In the genomic region with DNA sequence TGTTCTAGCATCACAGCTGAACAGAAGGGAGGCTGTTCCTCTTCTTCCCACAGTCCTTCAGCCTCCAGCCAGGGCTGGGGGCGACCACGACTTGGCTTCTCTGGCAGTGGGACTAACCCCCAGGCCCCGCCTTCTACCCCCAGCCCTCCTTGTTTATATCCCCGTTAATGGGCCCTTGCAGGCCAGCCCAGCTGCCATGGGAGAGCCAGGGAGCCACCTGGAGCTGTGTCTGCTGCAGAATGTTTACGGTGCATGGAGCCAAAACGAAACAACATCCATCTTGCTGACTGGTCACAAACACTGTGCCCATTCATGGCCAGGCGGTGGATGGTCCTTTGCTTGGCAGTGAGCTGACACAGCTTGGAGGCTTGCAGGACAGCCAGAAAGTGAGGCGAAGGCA, we compare ENCODE assay signal across 11 mouse cellular contexts.
DNase-seq lines count a peak whose midpoint lies in the region; ATAC-seq and TF ChIP-seq lines count a peak whose summit lies in the region.
"Had no signal": no experiment of that assay in that cellular context is flagged by ENCODE, and none has a peak within 500 bp of the region (broad histone marks: within the 10 kb centered on the region; RNA-seq: fewer than 3 reads in every experiment).

No protein-coding gene starts in this region.

- no peak overlapping the region for H3K9ac ChIP-seq in hindbrain, embryonic 13.5 days
- no peak overlapping the region for H3K9ac ChIP-seq in hindbrain, embryonic 12.5 days
- H3K9ac ChIP-seq in hindbrain, embryonic 16.5 days (ENCODE audit: low read depth, low read length): no peak overlapping the region
- H3K9ac ChIP-seq in stomach, postnatal 0 days (ENCODE audit: low read length): no peak overlapping the region
- H3K9ac ChIP-seq: heart, embryonic 13.5 days; midbrain, embryonic 12.5 days; stomach, embryonic 15.5 days had no signal

- TF ChIP-seq CTCF in stomach, postnatal 0 days (IDR thresholded peaks at IDR 0.05; ENCODE audit: low read depth): no peak

- peaks cover 18% of the 10 kb centered on the region for H3K4me1 ChIP-seq in hindbrain, embryonic 13.5 days (replicated peaks)
- 0 out of 2 replicates have a peak, but pooled peaks cover 7% of the 10 kb centered on the region for H3K4me1 ChIP-seq in hindbrain, embryonic 12.5 days
- peaks cover 2% of the 10 kb centered on the region; the same call in 1 of the 2 replicates for H3K4me1 ChIP-seq in hindbrain, embryonic 16.5 days (ENCODE audit: control insufficient read depth, insufficient read depth, low read depth, low read length)
- no peaks in the 10 kb centered on the region for H3K4me1 ChIP-seq in stomach, postnatal 0 days (replicated peaks; ENCODE audit: control insufficient read depth, insufficient read depth)
- H3K4me1 ChIP-seq: midbrain, embryonic 12.5 days; stomach, embryonic 15.5 days had no signal

- H3K4me2 ChIP-seq in hindbrain, embryonic 13.5 days: no peak overlapping the region
- no peak overlapping the region for H3K4me2 ChIP-seq in hindbrain, embryonic 12.5 days (replicated peaks)
- no peak overlapping the region for H3K4me2 ChIP-seq in hindbrain, embryonic 16.5 days (ENCODE audit: low read length)
- no peak overlapping the region for H3K4me2 ChIP-seq in stomach, postnatal 0 days (replicated peaks; ENCODE audit: low read depth)
- H3K4me2 ChIP-seq: heart, embryonic 13.5 days; midbrain, embryonic 12.5 days; stomach, embryonic 15.5 days had no signal

- 49% methylated on average over 8 of the region's 8 CpGs for whole genome bisulfite sequencing in hindbrain, embryonic 13.5 days
- WGBS in hindbrain, embryonic 12.5 days: 57% methylated on average over 8 of the region's 8 CpGs
- 43% methylated on average over 8 of the region's 8 CpGs for WGBS in hindbrain, embryonic 16.5 days
- WGBS in stomach, postnatal 0 days: 41% methylated on average over 8 of the region's 8 CpGs

- peak; percentile 2 for DNase-seq in thymus, postnatal 4 days
- DNase-seq in thymus, postnatal 10 days (ENCODE audit: low spot score in 2 of 2): no peak
- no peak for DNase-seq in stomach, postnatal 0 days (ENCODE audit: low spot score)
- no peak for DNase-seq in adrenal gland, postnatal 4 days (ENCODE audit: low spot score in 2 of 2)

- no peaks in the 10 kb centered on the region for H3K36me3 ChIP-seq in hindbrain, embryonic 13.5 days
- H3K36me3 ChIP-seq in hindbrain, embryonic 12.5 days: no peaks in the 10 kb centered on the region
- H3K36me3 ChIP-seq in hindbrain, embryonic 16.5 days (ENCODE audit: control insufficient read depth, insufficient read depth, low read length): no peaks in the 10 kb centered on the region
- no peaks in the 10 kb centered on the region for H3K36me3 ChIP-seq in stomach, postnatal 0 days (ENCODE audit: control insufficient read depth, insufficient read depth, low read length)
- H3K36me3 ChIP-seq: heart, embryonic 13.5 days; midbrain, embryonic 12.5 days; stomach, embryonic 15.5 days had no signal

- no peaks in the 10 kb centered on the region for H3K9me3 ChIP-seq in hindbrain, embryonic 13.5 days
- H3K9me3 ChIP-seq in hindbrain, embryonic 12.5 days (replicated peaks): no peaks in the 10 kb centered on the region
- no peaks in the 10 kb centered on the region for H3K9me3 ChIP-seq in hindbrain, embryonic 16.5 days (ENCODE audit: control insufficient read depth, low read length)
- H3K9me3 ChIP-seq in stomach, postnatal 0 days (ENCODE audit: control insufficient read depth, low read length): no peaks in the 10 kb centered on the region
- H3K9me3 ChIP-seq: heart, embryonic 13.5 days; midbrain, embryonic 12.5 days; stomach, embryonic 15.5 days had no signal

- peak; percentile 75 for ATAC-seq in hindbrain, embryonic 13.5 days (ENCODE audit: low FRiP score)
- no peak for ATAC-seq in hindbrain, embryonic 12.5 days (ENCODE audit: low FRiP score)
- peak; percentile 92 for ATAC-seq in hindbrain, embryonic 16.5 days
- peak; percentile 40; the same call in 1 of the 2 replicates for ATAC-seq in stomach, postnatal 0 days (ENCODE audit: low FRiP score, low TSS enrichment)
- ATAC-seq: intestine, postnatal 0 days had no signal

- no peaks in the 10 kb centered on the region for H3K27me3 ChIP-seq in hindbrain, embryonic 13.5 days
- H3K27me3 ChIP-seq in hindbrain, embryonic 12.5 days: no peaks in the 10 kb centered on the region
- no peaks in the 10 kb centered on the region for H3K27me3 ChIP-seq in hindbrain, embryonic 16.5 days (replicated peaks; ENCODE audit: control insufficient read depth, insufficient read depth, low read length)
- no peaks in the 10 kb centered on the region for H3K27me3 ChIP-seq in stomach, postnatal 0 days (ENCODE audit: control insufficient read depth, insufficient read depth, low read length)
- H3K27me3 ChIP-seq: midbrain, embryonic 12.5 days; stomach, embryonic 15.5 days had no signal

- H3K27ac ChIP-seq in hindbrain, embryonic 13.5 days: 0 out of 2 replicates have a peak overlapping the region, but pooled peaks have one; percentile 18
- no peak overlapping the region for H3K27ac ChIP-seq in hindbrain, embryonic 12.5 days
- peak overlapping the region; percentile 45; the same call in 1 of the 2 replicates for H3K27ac ChIP-seq in hindbrain, embryonic 16.5 days (ENCODE audit: low read depth, low read length)
- no peak overlapping the region for H3K27ac ChIP-seq in stomach, postnatal 0 days (replicated peaks)
- H3K27ac ChIP-seq: heart, embryonic 13.5 days; midbrain, embryonic 12.5 days; stomach, embryonic 15.5 days had no signal

- no peak for TF ChIP-seq EP300 in stomach, postnatal 0 days (optimal IDR thresholded peaks at IDR 0.05)

- no peak overlapping the region for H3K4me3 ChIP-seq in hindbrain, embryonic 13.5 days
- no peak overlapping the region for H3K4me3 ChIP-seq in hindbrain, embryonic 12.5 days
- no peak overlapping the region for H3K4me3 ChIP-seq in hindbrain, embryonic 16.5 days (ENCODE audit: low read length)
- H3K4me3 ChIP-seq in stomach, postnatal 0 days (ENCODE audit: low read depth, low read length): no peak overlapping the region
- H3K4me3 ChIP-seq: heart, embryonic 13.5 days; midbrain, embryonic 12.5 days; stomach, embryonic 15.5 days had no signal

Comparison
In these comparisons a context has a peak if more than half of its experiments do, and no peak if none do; other contexts are left out.
1. H3K27ac ChIP-seq: peak in hindbrain, embryonic 13.5 days (single experiment) and hindbrain, embryonic 16.5 days (single experiment); none in hindbrain, embryonic 12.5 days (single experiment) and stomach, postnatal 0 days (single experiment).